Comparison of ENCODE assay signal across 8 mouse cellular contexts in genomic region chr1:151890041-151890621, GRCm38 (mm10).
DNase-seq lines count a peak whose midpoint lies in the region; ATAC-seq and TF ChIP-seq lines count a peak whose summit lies in the region.

No protein-coding gene starts in this region.

- DNase-seq in liver, result peak; percentile 20
- no peak for DNase-seq in liver, postnatal 0 days
- peak; percentile 76 for DNase-seq in fibroblast of lung, adult 2 months (ENCODE audit: low read depth)
- no peak for DNase-seq in limb, embryonic 11.5 days (ENCODE audit: low spot score)
- DNase-seq in retina, embryonic 14.5 days (ENCODE audit: low spot score), result peak; percentile 37
- DNase-seq in B cell, adult 2 months, result no peak
- DNase-seq in thymus, adult 18-20 months, result no peak

- no peak for TF ChIP-seq CTCF in liver, postnatal 0 days (IDR thresholded peaks at IDR 0.05; ENCODE audit: low read depth)

- H3K4me2 ChIP-seq in liver, postnatal 0 days (ENCODE audit: low read depth, low read length), result no peak overlapping the region
- no peak overlapping the region for H3K4me2 ChIP-seq in intestine, embryonic 15.5 days (replicated peaks)
- H3K4me2 ChIP-seq in limb, embryonic 11.5 days (ENCODE audit: low read depth, severe bottlenecking), result no peak overlapping the region

- H3K4me3 ChIP-seq in liver, postnatal 0 days (ENCODE audit: low read depth, low read length), result no peak overlapping the region
- H3K4me3 ChIP-seq in intestine, embryonic 15.5 days (replicated peaks), result no peak overlapping the region
- H3K4me3 ChIP-seq in limb, embryonic 11.5 days (ENCODE audit: low read depth, low read length), result no peak overlapping the region

- ATAC-seq in liver, postnatal 0 days, result no peak
- ATAC-seq in intestine, embryonic 15.5 days, result peak; percentile 78
- ATAC-seq in limb, embryonic 11.5 days (ENCODE audit: insufficient number of reproducible peaks, low FRiP score, low TSS enrichment, low read depth), result peak; percentile 57

- 77% methylated on average over 14 of the region's 14 CpGs for WGBS in liver, postnatal 0 days (ENCODE audit: insufficient replicate concordance)
- 56% methylated on average over 14 of the region's 14 CpGs for WGBS in intestine, embryonic 15.5 days
- 78% methylated on average over 14 of the region's 14 CpGs for WGBS in limb, embryonic 11.5 days

- H3K9ac ChIP-seq in liver, postnatal 0 days (replicated peaks), result no peak overlapping the region
- no peak overlapping the region for H3K9ac ChIP-seq in intestine, embryonic 15.5 days
- H3K9ac ChIP-seq in limb, embryonic 11.5 days (ENCODE audit: low read length), result no peak overlapping the region

- H3K27me3 ChIP-seq in liver, postnatal 0 days (ENCODE audit: insufficient read depth, low read length), result no peaks in the 10 kb centered on the region
- H3K27me3 ChIP-seq in intestine, embryonic 15.5 days (replicated peaks), result no peaks in the 10 kb centered on the region
- no peaks in the 10 kb centered on the region for H3K27me3 ChIP-seq in limb, embryonic 11.5 days (ENCODE audit: control insufficient read depth, insufficient read depth, low read length)

- no peak overlapping the region for H3K27ac ChIP-seq in liver, postnatal 0 days (ENCODE audit: low read depth)
- H3K27ac ChIP-seq in intestine, embryonic 15.5 days, result peak overlapping the region; percentile 39
- H3K27ac ChIP-seq in limb, embryonic 11.5 days (replicated peaks; ENCODE audit: low read depth, low read length), result peak overlapping the region; percentile 23; the same call in 1 of the 2 replicates

- no peak for TF ChIP-seq EP300 in liver, postnatal 0 days (IDR thresholded peaks at IDR 0.05; ENCODE audit: low read depth)

- no peaks in the 10 kb centered on the region for H3K9me3 ChIP-seq in liver, postnatal 0 days (ENCODE audit: low read length)
- no peaks in the 10 kb centered on the region for H3K9me3 ChIP-seq in intestine, embryonic 15.5 days
- H3K9me3 ChIP-seq in limb, embryonic 11.5 days (ENCODE audit: control insufficient read depth, low read length), result no peaks in the 10 kb centered on the region

- no peaks in the 10 kb centered on the region for H3K36me3 ChIP-seq in liver, postnatal 0 days (replicated peaks; ENCODE audit: insufficient read depth, low read length)
- H3K36me3 ChIP-seq in intestine, embryonic 15.5 days, result no peaks in the 10 kb centered on the region
- no peaks in the 10 kb centered on the region for H3K36me3 ChIP-seq in limb, embryonic 11.5 days (ENCODE audit: control insufficient read depth, insufficient read depth, low read length)

- no peaks in the 10 kb centered on the region for H3K4me1 ChIP-seq in liver, postnatal 0 days (ENCODE audit: insufficient read depth)
- H3K4me1 ChIP-seq in intestine, embryonic 15.5 days (replicated peaks), result peaks cover 22% of the 10 kb centered on the region; the same call in 1 of the 2 replicates
- no peaks in the 10 kb centered on the region for H3K4me1 ChIP-seq in limb, embryonic 11.5 days (ENCODE audit: control insufficient read depth, insufficient read depth, low read length)

Comparison
In these comparisons a context has a peak if more than half of its experiments do, and no peak if none do; other contexts are left out.
1. DNase-seq: peak in liver (single experiment), fibroblast of lung, adult 2 months (single experiment) and retina, embryonic 14.5 days (single experiment); none in liver, postnatal 0 days (single experiment), limb, embryonic 11.5 days (single experiment), B cell, adult 2 months (0 of 2) and thymus, adult 18-20 months (0 of 2).